ENCODE assay signal across 13 mouse cellular contexts in the genomic region with DNA sequence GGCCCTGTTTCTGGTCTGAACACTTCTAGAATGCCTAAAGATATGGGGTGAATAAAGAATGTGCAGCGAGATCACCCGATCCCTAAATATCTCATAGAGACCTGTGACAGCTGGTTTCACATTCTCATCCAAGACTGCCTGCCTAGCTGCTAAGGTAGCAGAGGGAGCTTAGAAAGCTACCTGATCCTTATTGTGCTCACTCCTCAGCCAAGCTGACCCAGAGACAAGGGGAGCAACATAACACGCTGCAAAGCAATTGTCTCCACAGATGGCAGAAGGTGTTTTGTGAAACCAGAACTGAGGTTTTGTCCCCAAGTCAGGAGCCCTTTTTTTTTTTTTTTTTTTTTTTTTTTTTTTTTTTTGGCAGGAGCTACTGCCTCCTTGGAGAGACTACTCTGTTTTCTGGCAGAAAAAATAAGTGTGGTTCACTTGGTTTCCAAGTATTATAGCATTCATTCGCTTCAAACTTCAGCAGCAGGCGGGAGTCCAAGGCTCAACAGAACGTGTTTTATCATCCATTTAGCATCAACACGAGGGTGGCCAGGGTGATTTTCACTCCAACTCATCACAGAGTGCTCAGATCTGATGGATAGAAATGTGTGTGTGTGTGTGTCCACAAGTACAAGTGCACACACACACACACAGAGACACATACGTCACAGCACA. TPM values are rescaled to one million over a fixed set of nuclear protein-coding genes. Genes with fewer than 3 reads are reported as not detected.
A peak's percentile ranks its signal among the peaks of the same experiment; 100 is the strongest.
DNase-seq lines count a peak whose midpoint lies in the region; ATAC-seq lines count a peak whose summit lies in the region.
"Had no signal": no experiment of that assay in that cellular context is flagged by ENCODE, and none has a peak within 500 bp of the region (broad histone marks: within the 10 kb centered on the region; RNA-seq: fewer than 3 reads in every experiment).

No protein-coding gene starts in this region.

- H3K36me3 ChIP-seq in forebrain, embryonic 10.5 days (replicated peaks), result no peaks in the 10 kb centered on the region
- no peaks in the 10 kb centered on the region for H3K36me3 ChIP-seq in forebrain, embryonic 11.5 days (ENCODE audit: control insufficient read depth, insufficient read depth, low read length)
- peaks cover 6% of the 10 kb centered on the region for H3K36me3 ChIP-seq in forebrain, embryonic 15.5 days

- no peak for ATAC-seq in forebrain, embryonic 11.5 days (replicated peaks; ENCODE audit: low FRiP score)
- peak; percentile 53 for ATAC-seq in forebrain, embryonic 15.5 days (replicated peaks)
- ATAC-seq: liver, postnatal 0 days had no signal

- DNase-seq in forebrain, embryonic 10.5 days (ENCODE audit: extremely low spot score, low spot score), result peak; percentile 9
- DNase-seq in forebrain, embryonic 11.5 days (ENCODE audit: low spot score), result no peak
- peak; percentile 49 for DNase-seq in layer of hippocampus, adult 9-11 months
- no peak for DNase-seq in layer of hippocampus, postnatal 25 days (ENCODE audit: extremely low spot score in 1 of 2, low spot score in 1 of 2)
- peak; percentile 47 for DNase-seq in right cerebral cortex, postnatal 25 days
- no peak for DNase-seq in spleen, postnatal 10 days (ENCODE audit: low spot score in 2 of 2)
- no peak for DNase-seq in spleen, postnatal 14 days (ENCODE audit: low spot score in 2 of 2)
- DNase-seq: adrenal gland, postnatal 25 days; B cell, adult 2 months; liver, postnatal 0 days; retina, postnatal 1 day had no signal

- H3K4me1 ChIP-seq in forebrain, embryonic 10.5 days, result no peaks in the 10 kb centered on the region
- no peaks in the 10 kb centered on the region for H3K4me1 ChIP-seq in forebrain, embryonic 11.5 days (replicated peaks; ENCODE audit: control insufficient read depth, insufficient read depth, low read length)
- peaks cover 19% of the 10 kb centered on the region for H3K4me1 ChIP-seq in forebrain, embryonic 15.5 days

- no peak overlapping the region for H3K27ac ChIP-seq in forebrain, embryonic 10.5 days
- no peak overlapping the region for H3K27ac ChIP-seq in forebrain, embryonic 11.5 days (ENCODE audit: low read depth, low read length)
- peak overlapping the region; percentile 50 for H3K27ac ChIP-seq in forebrain, embryonic 15.5 days (replicated peaks)
- H3K27ac ChIP-seq: stomach, postnatal 0 days had no signal

- no peak overlapping the region for H3K9ac ChIP-seq in forebrain, embryonic 11.5 days (ENCODE audit: low read length)
- no peak overlapping the region for H3K9ac ChIP-seq in forebrain, embryonic 15.5 days (replicated peaks)
- H3K9ac ChIP-seq: liver, postnatal 0 days had no signal

- H3K9me3 ChIP-seq in forebrain, embryonic 10.5 days, result no peaks in the 10 kb centered on the region
- H3K9me3 ChIP-seq in forebrain, embryonic 11.5 days (ENCODE audit: control insufficient read depth, low read length), result no peaks in the 10 kb centered on the region
- H3K9me3 ChIP-seq in forebrain, embryonic 15.5 days, result no peaks in the 10 kb centered on the region

- no peaks in the 10 kb centered on the region for H3K27me3 ChIP-seq in forebrain, embryonic 10.5 days (ENCODE audit: poor library complexity, severe bottlenecking)
- no peaks in the 10 kb centered on the region for H3K27me3 ChIP-seq in forebrain, embryonic 11.5 days (ENCODE audit: control insufficient read depth, insufficient read depth, low read length)
- no peaks in the 10 kb centered on the region for H3K27me3 ChIP-seq in forebrain, embryonic 15.5 days

- H3K4me2 ChIP-seq in forebrain, embryonic 11.5 days (ENCODE audit: low read depth, low read length, severe bottlenecking), result no peak overlapping the region
- no peak overlapping the region for H3K4me2 ChIP-seq in forebrain, embryonic 15.5 days (replicated peaks)

- no peak overlapping the region for H3K4me3 ChIP-seq in forebrain, embryonic 10.5 days
- no peak overlapping the region for H3K4me3 ChIP-seq in forebrain, embryonic 11.5 days (ENCODE audit: low read depth, low read length)
- no peak overlapping the region for H3K4me3 ChIP-seq in forebrain, embryonic 15.5 days

- WGBS in forebrain, embryonic 10.5 days, result 91% methylated on average over 8 of the region's 8 CpGs
- 87% methylated on average over 8 of the region's 8 CpGs for WGBS in forebrain, embryonic 11.5 days
- 51% methylated on average over 8 of the region's 8 CpGs for WGBS in forebrain, embryonic 15.5 days

RNA-seq across cellular contexts. Expression of a gene that starts 22.6 kb away (rescaled TPM):
- polyA plus RNA-seq in forebrain, embryonic 10.5 days (2016; fragmentation: Nextera tagmentation; extraction: Ambion mirVana), result 13.2 and 16.3 TPM in 2 replicates
- 31.2 and 31.9 TPM in 2 replicates for polyA plus RNA-seq in forebrain, embryonic 11.5 days (2014; fragmentation: Nextera tagmentation; extraction: Ambion mirVana)
- 10 to 100 TPM; 30.9 to 36.8 TPM for total RNA-seq in layer of hippocampus, postnatal 25 days (2021)
- 60.0 and 64.0 TPM in 2 replicates for polyA plus RNA-seq in forebrain, embryonic 15.5 days (2015; fragmentation: Nextera tagmentation; extraction: Ambion mirVana)

Comparison
In these comparisons a context has a peak if more than half of its experiments do, and no peak if none do; other contexts are left out.
1. DNase-seq: peak in forebrain, embryonic 10.5 days (single experiment), layer of hippocampus, adult 9-11 months (single experiment) and right cerebral cortex, postnatal 25 days (single experiment); none in forebrain, embryonic 11.5 days (single experiment), layer of hippocampus, postnatal 25 days (0 of 2), spleen, postnatal 10 days (0 of 2) and spleen, postnatal 14 days (0 of 2).